ENCODE assay signal across 24 mouse cellular contexts in the genomic region with DNA sequence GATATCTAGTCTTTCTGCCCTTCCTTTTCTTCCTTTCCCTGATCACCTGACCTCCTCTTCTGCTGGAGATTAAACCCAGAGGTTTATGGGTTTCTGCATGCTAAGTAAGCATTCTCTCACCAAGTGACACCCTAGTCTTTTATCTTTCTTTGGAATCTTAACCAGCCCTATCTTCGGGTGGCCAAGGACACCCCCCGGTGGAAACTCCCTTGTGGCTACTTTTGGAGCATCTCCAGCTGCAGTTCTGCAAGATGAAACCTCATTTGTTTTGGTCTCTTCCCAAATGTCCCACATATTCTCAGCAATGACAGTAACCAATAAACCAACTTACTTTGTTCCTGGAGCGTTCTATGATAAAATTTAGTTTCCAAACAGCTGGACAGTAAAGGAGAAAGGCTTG.
"Had no signal": no experiment of that assay in that cellular context is flagged by ENCODE, and none has a peak within 500 bp of the region (broad histone marks: within the 10 kb centered on the region; RNA-seq: fewer than 3 reads in every experiment).

No protein-coding gene starts in this region.

- H3K27me3 ChIP-seq: kidney, embryonic 15.5 days; limb, embryonic 12.5 days; limb, embryonic 15.5 days; megakaryocyte, embryonic 14.5 days; midbrain, embryonic 13.5 days; neural tube, embryonic 13.5 days had no signal

- H3K4me1 ChIP-seq: kidney, embryonic 15.5 days; limb, embryonic 12.5 days; limb, embryonic 15.5 days; megakaryocyte, embryonic 14.5 days; midbrain, embryonic 10.5 days; midbrain, embryonic 13.5 days; neural tube, embryonic 13.5 days had no signal

- ATAC-seq: liver, postnatal 0 days; lung, postnatal 0 days; midbrain, embryonic 13.5 days; midbrain, embryonic 16.5 days had no signal

- DNase-seq: kidney, adult 8-10 months; kidney, postnatal 14 days; left cerebral cortex, postnatal 4 days; liver, postnatal 0 days; lung, embryonic 14.5 days; lung, postnatal 36 days; right cerebral cortex, adult 18-20 months; right cerebral cortex, postnatal 14 days; right cerebral cortex, postnatal 4 days; thymus, adult 2 months; thymus, postnatal 25 days had no signal

- H3K4me3 ChIP-seq: kidney, embryonic 15.5 days; limb, embryonic 12.5 days; limb, embryonic 15.5 days; megakaryocyte, embryonic 14.5 days; midbrain, embryonic 10.5 days; midbrain, embryonic 13.5 days; myocyte; neural tube, embryonic 13.5 days had no signal

- H3K4me2 ChIP-seq: kidney, embryonic 15.5 days; limb, embryonic 12.5 days; limb, embryonic 15.5 days; liver, embryonic 11.5 days; lung, embryonic 14.5 days; midbrain, embryonic 13.5 days; neural tube, embryonic 13.5 days had no signal

- H3K36me3 ChIP-seq: kidney, embryonic 15.5 days; limb, embryonic 12.5 days; limb, embryonic 15.5 days; midbrain, embryonic 10.5 days; midbrain, embryonic 13.5 days; neural tube, embryonic 13.5 days had no signal

- H3K9ac ChIP-seq: kidney, embryonic 15.5 days; limb, embryonic 12.5 days; limb, embryonic 15.5 days; liver, embryonic 14.5 days; liver, postnatal 0 days; lung, embryonic 14.5 days; midbrain, embryonic 13.5 days; neural tube, embryonic 13.5 days had no signal

- H3K27ac ChIP-seq: kidney, embryonic 15.5 days; limb, embryonic 12.5 days; limb, embryonic 15.5 days; liver, embryonic 14.5 days; midbrain, embryonic 10.5 days; midbrain, embryonic 13.5 days; neural tube, embryonic 13.5 days; stomach, postnatal 0 days had no signal

- H3K9me3 ChIP-seq: kidney, embryonic 15.5 days; limb, embryonic 12.5 days; limb, embryonic 15.5 days; megakaryocyte, embryonic 14.5 days; midbrain, embryonic 10.5 days; midbrain, embryonic 13.5 days; neural tube, embryonic 13.5 days had no signal
